Mouse (Mus musculus) spleen, adult 2 months (tissue): ENCODE measurements around the gene Arid3b.

Experiments
- CTCF ChIP-seq: fragments of 200-500 bp; IDR thresholded peaks from 2 replicates; pipeline ENCODE4 v1.5.1; 2011; ENCODE audit warnings: mild to moderate bottlenecking, inconsistent platforms; ENCODE audit not compliant: insufficient read depth, insufficient read length, insufficient replicate concordance; ENCODE audit errors: extremely low read depth
- POLR2A ChIP-seq: fragments of 200-500 bp; IDR thresholded peaks from 2 replicates; pipeline ENCODE4 v1.6.1; 2011; ENCODE audit warnings: low read depth, low read length, inconsistent platforms

- TF ChIP-seq POLR2A (no peak), CTCF (no peak)
Observed at GRCm38 (mm10) chr9:57817220-57817667, 19.3 kb downstream of the Arid3b start.
